Mouse (Mus musculus): Measurements from ENCODE around the gene Rcc1.
"Not testable (repeated sequence)": the region's sequence is repeated elsewhere in the genome, so short reads cannot be mapped to it uniquely, and the experiment has no call there.

Rcc1 gene

DNA sequence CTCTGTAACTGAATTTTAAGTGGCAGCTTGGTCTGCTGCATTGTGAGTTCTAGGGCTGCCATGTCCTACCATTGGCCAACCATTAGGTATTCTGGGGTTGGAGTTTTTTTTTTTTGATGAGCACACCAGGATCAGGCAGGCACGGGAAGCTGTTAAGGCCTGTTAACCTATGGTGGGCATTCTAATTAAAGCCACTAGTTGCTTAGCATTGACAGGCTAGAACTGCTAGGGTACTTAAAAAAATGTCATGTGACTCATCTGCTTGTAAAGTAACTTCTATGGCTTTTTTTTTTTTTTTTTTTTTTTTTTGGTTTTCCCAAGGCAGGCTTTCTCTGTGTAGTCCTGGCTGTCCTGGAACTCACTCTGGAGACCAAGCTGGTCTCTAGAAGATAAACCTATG, 42.2 kb downstream of the Rcc1 start:
- no peak for DNase-seq

DNA sequence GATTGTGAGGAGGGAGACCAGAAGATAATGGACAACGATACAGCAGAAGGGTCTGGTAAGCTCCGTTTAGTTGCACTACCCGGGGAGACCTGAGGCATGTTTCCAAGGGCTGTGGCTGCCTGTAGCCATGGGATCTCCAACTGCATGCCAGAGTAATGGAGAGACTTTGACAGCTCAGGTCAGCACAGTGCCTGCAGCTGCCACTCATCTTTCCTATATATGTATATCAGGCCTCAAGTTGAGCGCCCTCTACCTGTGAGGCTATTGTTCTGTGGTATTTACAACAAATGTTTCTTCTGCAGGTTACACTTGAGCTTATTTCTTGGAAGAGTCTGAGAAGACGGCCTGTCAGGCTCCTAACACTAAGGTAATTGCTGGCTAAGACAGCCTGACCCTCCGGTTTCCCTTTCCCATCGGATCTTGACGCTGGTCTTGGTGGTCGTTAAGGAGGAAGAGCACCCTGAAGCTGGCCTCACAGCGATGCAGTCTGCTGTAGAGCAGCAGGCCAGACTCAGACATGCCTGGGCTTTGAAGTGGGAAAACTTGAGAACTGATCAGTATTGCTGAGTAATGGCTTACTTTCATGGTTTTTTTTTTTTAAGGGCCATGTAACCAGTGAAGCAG, 43.4 kb downstream of the Rcc1 start:
- peak; percentile 57 for DNase-seq

DNA sequence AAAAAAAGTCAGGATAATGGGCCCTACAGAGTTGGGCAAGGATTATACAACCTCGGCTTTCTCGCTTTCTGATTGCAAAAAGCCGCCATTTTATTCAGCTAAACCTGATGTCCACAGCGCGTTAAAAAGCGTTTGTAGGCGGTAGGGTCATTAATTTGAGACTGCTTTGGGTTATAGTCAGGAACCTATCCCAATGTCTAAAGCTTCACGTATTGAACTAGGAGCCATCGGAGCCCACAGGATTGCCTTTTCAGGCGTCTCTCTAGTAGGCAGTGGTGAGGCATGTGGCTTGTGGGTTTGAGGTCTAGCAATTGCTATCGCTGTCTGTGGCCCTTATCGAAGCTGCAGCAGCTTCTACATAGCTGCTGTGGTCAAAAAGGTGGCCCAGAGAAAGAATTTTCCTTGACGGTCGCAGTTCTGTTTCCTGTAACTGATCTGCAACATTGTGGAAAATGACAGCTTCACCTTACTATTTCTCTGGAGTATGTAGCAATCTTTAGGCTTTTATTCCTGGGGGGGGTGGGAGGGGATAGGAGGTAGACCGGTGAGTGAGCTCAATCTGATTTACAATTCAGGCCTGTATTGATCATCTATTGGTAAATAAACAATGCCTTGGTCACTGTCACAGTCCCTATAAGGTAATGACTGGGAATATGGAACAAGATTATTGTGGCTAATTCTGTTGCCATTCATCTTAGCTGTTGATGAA, 44.1 kb downstream of the Rcc1 start:
- DNase-seq: no peak

DNA sequence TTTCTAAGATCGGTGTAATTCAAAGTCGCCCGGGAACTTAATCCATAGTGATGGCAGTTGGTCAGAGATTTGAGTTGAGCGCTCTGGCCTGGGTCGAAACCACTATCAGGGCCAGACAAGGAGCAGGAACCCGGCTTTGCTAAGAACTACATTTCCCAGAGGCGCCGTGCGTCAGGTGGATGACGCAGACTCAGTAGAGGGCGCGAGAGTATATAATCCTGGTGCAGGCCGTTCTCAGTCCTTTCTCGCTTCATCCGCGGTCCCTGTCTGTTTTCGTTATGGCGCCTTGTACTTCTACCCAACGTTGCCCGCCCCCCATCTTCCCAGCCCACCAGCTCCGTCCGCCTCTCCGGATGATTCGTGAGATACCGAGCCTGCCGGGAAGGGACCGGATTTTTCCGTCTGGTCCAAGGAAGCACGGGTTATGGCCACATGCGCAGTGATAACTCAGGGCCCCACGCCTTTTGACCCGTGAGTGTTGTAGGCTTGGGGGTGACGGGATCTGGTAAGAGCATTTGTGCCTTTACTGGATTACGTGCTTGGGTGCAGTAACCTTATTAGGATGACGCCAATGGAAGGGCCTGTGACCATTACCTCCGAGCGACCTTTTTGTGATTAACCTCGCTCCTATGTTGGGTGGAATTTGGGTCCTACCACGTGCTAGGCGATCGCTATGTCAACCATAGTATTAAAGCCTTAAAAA, 44.8 kb downstream of the Rcc1 start:
- peak; percentile 91 for DNase-seq

DNA sequence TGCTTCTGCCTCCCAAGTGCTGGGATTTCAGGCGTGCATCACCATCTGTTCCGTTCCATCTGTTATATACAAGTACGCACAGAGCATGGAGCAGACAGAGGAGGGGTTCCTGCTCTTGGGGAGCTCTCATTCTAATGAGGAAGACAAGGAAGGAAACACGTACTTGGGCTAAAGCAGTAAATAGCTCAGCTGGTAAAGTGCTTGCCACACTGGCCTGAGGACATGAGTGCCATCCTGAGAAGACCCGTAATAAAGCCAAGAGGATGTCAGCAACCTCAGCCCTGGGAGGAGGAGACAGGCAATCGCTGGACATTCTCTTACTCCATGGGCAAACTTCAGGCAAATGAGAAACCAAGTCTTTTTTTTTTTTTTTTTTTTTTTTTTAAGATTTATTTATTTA, 47.4 kb downstream of the Rcc1 start:
- no peak for DNase-seq

DNA sequence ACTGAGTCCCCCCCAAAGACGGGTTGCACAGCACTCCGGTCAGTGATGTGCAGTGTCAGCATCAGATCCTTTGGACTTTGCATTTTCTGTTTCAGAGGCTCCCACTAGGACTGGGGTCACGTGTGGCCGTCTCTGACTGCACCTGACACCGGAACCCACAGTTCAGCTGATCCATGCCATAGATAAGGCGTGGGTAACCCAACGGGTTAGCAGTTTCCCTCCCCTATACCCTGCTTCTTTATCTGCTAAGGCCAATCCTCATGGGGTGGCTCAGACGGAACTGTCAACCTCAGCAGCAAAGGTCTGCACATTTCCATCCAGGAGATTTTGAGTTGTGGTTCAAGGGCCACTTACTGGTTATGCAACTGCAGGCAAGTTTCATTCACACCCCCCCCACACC, 48.1 kb downstream of the Rcc1 start:
- DNase-seq: peak; percentile 62

DNA sequence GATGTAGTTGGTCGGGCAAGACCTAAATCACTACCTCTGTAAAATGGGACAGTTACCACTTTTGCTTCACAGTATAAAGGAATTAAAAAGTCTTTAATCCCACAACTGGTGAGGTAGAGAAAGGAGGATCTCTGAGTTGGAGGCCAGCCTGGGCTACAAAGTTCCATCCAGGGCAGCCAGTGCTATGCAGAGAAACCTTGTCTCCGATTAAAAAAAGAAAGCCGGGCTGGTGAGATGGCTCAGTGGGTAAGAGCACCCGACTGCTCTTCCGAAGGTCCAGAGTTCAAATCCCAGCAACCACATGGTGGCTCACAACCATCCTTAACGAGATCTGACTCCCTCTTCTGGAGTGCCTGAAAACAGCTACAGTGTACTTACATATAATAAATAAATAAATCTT, 49.9 kb downstream of the Rcc1 start:
- DNase-seq: not testable (repeated sequence)

DNA sequence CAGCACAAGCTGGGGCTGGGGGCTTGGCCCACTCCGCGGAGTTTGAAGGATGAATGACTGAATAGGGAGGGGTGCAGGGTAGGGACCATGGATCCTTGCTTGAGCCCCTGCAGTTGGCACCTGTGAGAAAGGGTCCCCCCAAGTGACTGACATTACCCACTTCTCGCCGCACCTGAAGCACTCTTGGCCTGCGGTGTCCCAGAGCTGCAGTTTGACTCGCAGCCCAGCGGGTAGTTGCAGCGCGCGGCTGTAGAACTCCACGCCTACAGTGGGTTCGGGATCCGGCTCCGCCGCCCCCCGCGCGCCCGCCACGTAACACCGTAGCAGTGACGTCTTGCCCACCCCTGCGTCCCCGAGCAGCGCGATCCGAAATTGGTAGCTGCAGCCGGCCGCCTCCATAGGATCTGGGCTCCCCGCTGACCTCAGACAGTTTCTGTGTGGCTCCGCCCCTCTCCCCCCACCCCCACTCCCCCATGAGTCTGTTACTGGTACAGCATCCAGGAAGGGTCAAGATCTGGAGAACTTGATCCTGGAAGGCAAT, 50.4 kb downstream of the Rcc1 start, which contains the start of gene Rab42:
Rab42 (minus strand) TSS at position 447 of the 541 bp plus-strand sequence.
- peak; percentile 50 for DNase-seq

DNA sequence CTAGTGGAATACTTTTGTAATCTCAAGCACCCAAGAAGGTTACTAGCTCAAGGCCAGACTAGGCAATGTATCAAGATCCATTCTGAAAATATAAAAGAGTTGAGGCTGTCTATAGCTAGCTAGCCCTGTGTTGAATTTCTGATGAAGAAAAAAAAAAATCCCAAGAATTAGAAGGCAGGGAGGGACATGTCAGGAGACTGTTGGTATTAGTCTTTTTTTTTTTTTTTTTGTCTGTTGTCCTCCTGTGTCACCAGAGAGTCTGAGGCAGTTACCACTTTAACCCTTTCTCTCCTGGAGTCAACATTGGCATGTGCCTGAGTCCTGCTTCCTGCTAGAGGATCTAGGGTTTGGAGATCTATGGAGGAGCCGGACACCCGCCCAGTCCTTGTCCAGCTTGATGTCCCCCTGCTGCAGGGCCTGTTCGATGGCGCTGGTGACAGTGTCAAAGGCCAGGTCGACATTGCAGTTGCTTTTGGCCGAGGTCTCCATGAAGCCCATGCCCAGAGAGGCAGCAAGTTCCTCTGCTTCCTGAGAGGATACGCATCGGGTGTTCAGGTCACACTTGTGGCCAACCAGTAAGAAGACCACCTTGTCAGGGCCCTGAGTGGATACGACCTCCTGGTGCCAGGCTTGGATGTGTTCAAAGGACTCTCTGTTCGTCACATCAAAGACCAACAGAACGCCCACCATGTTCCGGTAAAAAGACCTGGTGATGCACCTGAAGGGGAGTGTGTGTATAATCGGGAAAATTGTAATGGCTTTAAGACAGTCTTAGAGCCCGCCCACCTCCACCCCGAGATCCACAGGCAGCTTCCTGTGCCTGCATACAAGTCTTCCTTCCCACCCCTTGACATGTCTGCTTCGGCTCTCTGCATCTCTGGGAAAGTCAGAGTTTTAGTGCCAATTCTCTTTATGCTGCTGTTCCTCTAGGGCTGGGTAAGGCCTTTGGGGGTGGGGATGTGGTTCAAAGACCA, 51.2 kb downstream of the Rcc1 start:
- no peak for DNase-seq

DNA sequence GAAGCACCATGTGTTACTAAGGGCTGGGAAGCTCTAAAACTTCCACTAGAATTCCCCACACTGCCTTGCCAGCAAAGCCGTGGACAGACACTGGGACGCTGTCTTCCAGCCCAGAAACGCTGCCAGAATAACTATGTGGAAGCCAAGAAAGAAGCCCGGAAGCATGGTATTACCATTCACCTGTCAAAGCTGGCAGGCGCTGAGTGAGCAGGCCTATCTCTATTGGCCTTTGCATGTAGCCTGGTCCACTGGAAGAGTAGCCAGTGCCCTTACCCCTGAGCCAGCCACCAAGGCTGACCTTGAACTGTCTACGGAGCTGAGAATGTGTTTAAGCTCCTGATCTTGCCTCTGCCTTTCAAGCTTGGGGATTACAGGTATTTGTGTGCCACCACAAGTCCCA, 51.9 kb downstream of the Rcc1 start:
- DNase-seq: no peak

DNA sequence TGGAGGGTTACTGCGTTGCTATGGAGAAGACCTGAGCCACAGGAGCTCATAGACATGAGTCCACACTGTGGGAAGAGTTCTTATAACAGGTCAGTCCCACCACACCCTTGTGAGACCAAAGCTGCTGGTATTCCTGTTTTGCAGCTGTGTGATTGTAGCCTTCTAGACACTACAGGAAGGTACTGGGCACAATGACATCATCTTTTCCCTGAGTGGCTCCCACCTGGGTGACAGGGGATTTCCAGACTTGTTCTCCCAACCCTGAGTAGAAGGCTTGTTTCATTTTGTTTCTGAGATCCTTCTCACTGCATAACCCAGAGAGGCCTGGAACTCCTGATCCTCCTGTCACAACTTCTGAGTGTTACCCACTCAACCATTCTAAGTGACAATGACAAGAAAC, 53.6 kb downstream of the Rcc1 start:
- no peak for DNase-seq

DNA sequence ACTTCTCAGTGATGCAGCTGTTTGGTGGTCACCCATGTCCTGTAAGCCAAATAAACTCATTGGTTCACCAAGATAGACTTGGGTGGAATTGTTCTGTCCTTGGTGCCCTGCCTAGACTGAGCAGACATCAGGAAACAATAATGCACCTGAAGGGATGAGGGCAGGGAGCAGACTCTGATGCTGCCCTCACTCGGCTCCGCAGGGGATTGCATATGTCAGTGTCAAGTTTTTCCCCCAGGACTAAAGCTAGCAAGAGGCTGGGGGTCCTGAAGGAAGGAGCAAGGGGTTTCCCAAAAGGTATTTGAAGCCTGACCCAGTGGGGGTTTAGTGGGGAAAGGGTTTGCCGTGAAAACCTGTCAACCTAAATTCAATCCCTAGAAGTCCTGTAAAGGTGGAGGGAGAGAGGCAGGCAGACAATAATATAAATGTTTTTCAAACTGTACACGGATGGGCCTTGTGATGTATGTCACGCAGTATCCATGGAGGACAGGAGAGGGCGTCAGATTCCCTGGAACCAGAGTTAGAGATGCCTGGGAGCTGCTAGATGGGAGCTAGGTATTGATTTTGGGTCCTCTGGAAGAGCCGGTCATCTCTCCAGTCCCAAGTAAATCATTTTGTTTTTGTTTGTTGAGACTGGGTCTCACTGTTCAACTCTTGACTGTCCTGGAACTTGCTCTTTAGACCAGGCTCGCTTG, 57.6 kb downstream of the Rcc1 start:
- DNase-seq: no peak

DNA sequence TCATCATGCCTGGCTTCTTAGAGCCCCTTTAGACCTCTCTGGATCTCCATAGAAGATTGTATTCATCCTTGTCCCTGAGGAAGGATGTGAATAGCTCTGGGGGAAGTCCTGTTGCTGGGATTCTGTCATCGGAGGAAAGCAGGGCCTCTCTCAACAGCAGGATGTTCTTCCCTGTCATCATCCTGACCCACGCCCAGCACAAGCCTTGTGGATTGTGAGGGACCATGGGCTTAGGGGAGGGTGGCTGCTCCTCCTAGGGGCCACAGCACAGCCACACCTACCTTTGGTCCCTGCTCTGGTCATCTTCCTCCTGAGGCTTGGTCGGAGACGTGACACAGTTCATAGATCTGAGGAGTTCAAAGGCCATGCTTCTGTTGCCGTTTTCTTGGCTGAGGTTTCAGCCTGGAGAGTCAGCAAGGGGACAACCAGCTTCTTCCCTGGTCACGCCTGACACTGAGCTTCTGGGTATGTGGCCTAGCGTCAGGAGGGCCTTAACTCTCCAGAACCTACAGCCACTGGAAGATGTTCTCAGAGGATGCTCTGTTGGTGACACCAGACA, 59.6 kb downstream of the Rcc1 start:
- peak; percentile 28 for DNase-seq

DNA sequence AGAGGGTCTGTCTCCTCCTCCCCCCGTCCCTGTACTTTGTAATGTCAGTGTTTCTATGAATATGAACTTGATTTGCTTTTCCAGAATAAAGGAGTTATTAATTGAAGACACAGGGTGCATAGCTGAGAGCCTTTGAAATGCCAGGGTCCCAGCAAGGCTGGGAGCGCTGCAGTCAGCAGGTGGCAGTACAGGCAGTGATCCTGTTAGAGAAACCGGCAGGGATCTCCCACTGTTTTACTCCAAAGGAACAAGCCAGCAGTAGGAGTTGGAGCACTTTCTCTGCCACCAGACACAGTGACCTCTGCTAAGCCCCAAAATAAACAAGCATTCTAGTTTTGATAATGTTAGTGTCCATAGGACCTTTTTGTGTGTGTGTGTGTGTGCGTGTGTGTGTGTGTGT, 60.4 kb downstream of the Rcc1 start:
- DNase-seq: peak; percentile 63

DNA sequence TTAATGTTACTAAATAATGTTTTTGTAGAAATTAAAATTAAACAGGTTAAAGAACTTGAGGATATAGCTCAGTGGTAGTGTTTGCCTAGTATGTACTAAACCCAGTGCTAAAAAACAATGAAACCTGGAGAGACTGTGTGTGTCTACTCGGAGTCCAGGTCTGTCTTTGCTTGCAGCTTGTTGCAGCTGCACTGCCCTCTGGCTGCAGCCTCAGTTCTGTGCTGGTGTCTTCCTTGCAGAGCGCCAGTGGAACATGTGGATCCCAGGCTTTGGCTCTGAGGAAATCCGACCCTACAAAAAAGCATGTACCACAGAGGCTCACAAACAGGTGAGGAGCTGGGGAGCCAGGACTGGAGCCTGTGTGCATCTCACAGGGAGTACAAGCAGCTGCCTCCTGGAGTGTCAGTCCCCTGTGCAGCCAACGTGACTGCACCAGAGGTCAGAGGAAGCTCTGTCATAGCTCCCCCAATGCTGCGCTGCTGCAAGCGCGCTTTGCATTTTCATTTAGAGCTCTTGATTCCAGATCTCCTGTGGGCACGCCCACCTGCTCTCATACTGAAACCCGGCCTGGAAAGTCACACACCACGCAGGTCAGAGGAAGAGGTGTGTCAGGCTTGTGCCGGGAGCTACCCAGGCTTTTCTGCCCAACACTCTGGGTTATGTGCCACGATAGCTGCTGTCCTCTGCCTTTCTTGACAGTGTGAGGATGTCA, 61.6 kb downstream of the Rcc1 start:
- no peak for DNase-seq

DNA sequence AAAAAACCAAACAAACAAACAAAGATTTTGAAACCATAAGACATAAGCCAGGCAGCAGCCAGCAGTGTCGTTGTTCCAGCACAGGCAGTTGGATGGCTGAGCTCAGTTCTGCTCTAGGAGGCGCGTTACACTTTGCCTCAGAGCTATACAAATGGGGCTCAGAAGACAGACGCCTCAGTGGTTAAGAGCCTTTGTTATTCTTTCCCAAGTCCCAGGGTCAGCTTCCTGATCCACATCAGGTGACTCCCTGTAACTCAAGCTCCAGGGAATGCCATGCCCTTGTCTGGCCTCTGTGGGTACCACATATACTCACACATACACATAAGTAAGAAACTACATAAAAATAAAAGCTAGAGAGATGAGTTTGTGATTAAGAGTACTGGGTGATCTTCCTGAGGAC, 62.3 kb downstream of the Rcc1 start:
- no peak for DNase-seq

DNA sequence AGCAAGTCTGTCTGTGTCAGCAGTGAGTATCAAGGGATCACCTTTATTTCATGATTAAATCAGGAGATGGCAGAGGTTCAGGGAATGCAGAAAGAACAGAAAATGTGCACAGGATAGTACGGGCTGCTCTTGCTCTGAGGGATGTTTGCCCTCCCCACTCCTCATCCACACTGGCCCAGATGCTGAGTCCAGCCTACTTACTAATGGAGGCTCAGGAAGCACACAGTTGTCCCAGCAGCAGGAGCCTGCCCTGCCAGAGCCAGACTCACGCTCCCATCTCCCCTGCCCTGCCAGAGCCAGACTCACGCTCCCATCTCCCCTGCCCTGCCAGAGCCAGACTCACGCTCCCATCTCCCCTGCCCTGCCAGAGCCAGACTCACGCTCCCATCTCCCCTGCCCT, 64.6 kb downstream of the Rcc1 start:
- DNase-seq: not testable (repeated sequence)
